Mouse (Mus musculus) heart, embryonic 11.5 days (tissue): ENCODE results near the gene Mlf2. TPM values are rescaled to one million over a fixed set of nuclear protein-coding genes. Genes with fewer than 3 reads are reported as not detected.
"Not testable (repeated sequence)": the region's sequence is repeated elsewhere in the genome, so short reads cannot be mapped to it uniquely, and the experiment has no call there.

ENCODE experiments used
- ATAC-seq: fragments of 200-750 bp; cut with Nextera tagmentation; replicated peaks from 2 replicates; pipeline ENCODE4 v1.8.0; 2017; ENCODE audit warnings: moderate library complexity; ENCODE audit not compliant: insufficient number of reproducible peaks, low FRiP score, low TSS enrichment
- H3K27ac ChIP-seq: fragments of 300-500 bp; sonication (generic); 2 replicates; pipeline ENCODE4 v1.5.1; 2014; ENCODE audit warnings: mild to moderate bottlenecking, low read depth, low read length
- H3K27me3 ChIP-seq: fragments of 300-500 bp; sonication (generic); 2 replicates; pipeline ENCODE4 v1.6.1; 2014; ENCODE audit warnings: mild to moderate bottlenecking, low read length, mixed read lengths; ENCODE audit not compliant: control insufficient read depth, insufficient read depth
- H3K36me3 ChIP-seq: fragments of 300-500 bp; sonication (generic); 2 replicates; pipeline ENCODE4 v1.6.1; 2014; ENCODE audit warnings: mild to moderate bottlenecking, low read length, moderate library complexity, mixed read lengths; ENCODE audit not compliant: control insufficient read depth, insufficient read depth
- H3K4me1 ChIP-seq: fragments of 300-500 bp; sonication (generic); 2 replicates; pipeline ENCODE4 v1.6.1; 2014; ENCODE audit warnings: low read length; ENCODE audit not compliant: control insufficient read depth, insufficient read depth
- H3K4me2 ChIP-seq: fragments of 300-500 bp; sonication (generic); 2 replicates; pipeline ENCODE4 v1.6.1; 2014; ENCODE audit warnings: mild to moderate bottlenecking, moderate library complexity
- H3K4me3 ChIP-seq: fragments of 300-500 bp; sonication (generic); 2 replicates; pipeline ENCODE4 v1.5.1; 2014; ENCODE audit warnings: low read depth, low read length
- H3K9ac ChIP-seq: fragments of 300-500 bp; sonication (generic); 2 replicates; pipeline ENCODE4 v1.6.1; 2014; ENCODE audit warnings: mild to moderate bottlenecking, low read depth, low read length, moderate library complexity
- H3K9me3 ChIP-seq: fragments of 300-500 bp; sonication (generic); replicated peaks from 2 replicates; pipeline ENCODE4 v1.6.1; 2016; ENCODE audit warnings: low read length; ENCODE audit not compliant: control insufficient read depth
- WGBS: fragments of 180-500 bp; shearing (Covaris S2); extraction: QIAGEN DNeasy Blood & Tissue Kit; methylation state at CpG from one replicate; pipeline ENCODE4 v1.1.7; 2014; ENCODE audit not compliant: insufficient replicate concordance; 5-methylcytosine and 5-hydroxymethylcytosine counted together
- polyA plus RNA-seq: library from polyadenylated mRNA; unstranded; fragments of >200 nt; fragmentation: Nextera tagmentation; extraction: Ambion mirVana; gene quantifications from 2 replicates; pipeline ENCODE4 v1.2.1, GENCODE M21; 2014

Gene Mlf2
- polyA plus RNA-seq, 1 experiment from 2014 or later: 326 TPM

GRCm38 (mm10) chr6:124894113-124894512 lies 37.1 kb upstream of the Mlf2 start:
- H3K4me2 ChIP-seq, H3K4me3 ChIP-seq, ATAC-seq, H3K4me1 ChIP-seq, H3K9ac ChIP-seq, H3K36me3 ChIP-seq, H3K27me3 ChIP-seq, H3K9me3 ChIP-seq, H3K27ac ChIP-seq: not testable (repeated sequence)
- 81% methylated on average over 2 of the region's 2 CpGs for whole genome bisulfite sequencing

DNA sequence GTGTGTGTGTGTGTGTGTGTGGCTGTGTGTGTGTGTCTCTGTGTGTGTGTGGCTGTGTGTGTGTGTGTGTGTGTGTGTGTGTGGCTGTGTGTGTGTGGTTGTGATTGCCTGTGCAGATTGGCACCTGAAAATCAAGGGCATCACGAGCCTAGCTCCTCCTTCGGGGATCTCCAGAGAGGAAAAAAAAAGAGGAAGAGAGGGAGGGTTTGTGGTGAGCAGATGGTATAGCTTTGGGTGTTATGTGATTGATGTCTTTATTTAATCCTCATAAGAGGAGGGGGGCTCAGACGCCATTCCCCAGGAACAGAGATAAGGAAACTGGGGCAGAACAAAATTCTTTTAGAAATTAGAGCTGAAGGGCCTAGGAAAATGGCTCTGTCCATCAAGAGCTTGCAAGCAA lies 32.8 kb upstream of the Mlf2 start:
- Histone ChIP-seq H3K4me3 (no peak overlapping the region), H3K27ac (no peak overlapping the region), H3K36me3 (no peaks in the 10 kb centered on the region; the same call in 1 of the 2 replicates), H3K4me1 (no peaks in the 10 kb centered on the region), H3K9ac (no peak overlapping the region), H3K27me3 (no peaks in the 10 kb centered on the region), H3K9me3 (no peaks in the 10 kb centered on the region), H3K4me2 (no peak overlapping the region)
- no peak for ATAC-seq
- WGBS: 35% methylated on average over 3 of the region's 3 CpGs

- H3K27me3 ChIP-seq: no peaks in the 10 kb centered on the region
- no peak overlapping the region for H3K4me3 ChIP-seq
- H3K4me1 ChIP-seq: peaks cover 10% of the 10 kb centered on the region; the same call in 1 of the 2 replicates
- H3K4me2 ChIP-seq: no peak overlapping the region
- H3K9ac ChIP-seq: no peak overlapping the region; the same call in 1 of the 2 replicates
- H3K9me3 ChIP-seq: no peaks in the 10 kb centered on the region
- H3K27ac ChIP-seq: no peak overlapping the region
- ATAC-seq: no peak
- WGBS: 68% methylated on average over 8 of the region's 8 CpGs
- no peaks in the 10 kb centered on the region; the same call in 1 of the 2 replicates for H3K36me3 ChIP-seq
Observed at GRCm38 (mm10) chr6:124900056-124900800, 31.0 kb upstream of the Mlf2 start.

GRCm38 (mm10) chr6:124900801-124901480 lies 30.2 kb upstream of the Mlf2 start:
- Histone ChIP-seq H3K4me1 (peaks cover 12% of the 10 kb centered on the region; the same call in 1 of the 2 replicates), H3K36me3 (no peaks in the 10 kb centered on the region; the same call in 1 of the 2 replicates), H3K4me3 (no peak overlapping the region), H3K9ac (peak overlapping the region; percentile 46; the same call in 1 of the 2 replicates), H3K4me2 (no peak overlapping the region), H3K27ac (no peak overlapping the region), H3K9me3 (no peaks in the 10 kb centered on the region), H3K27me3 (no peaks in the 10 kb centered on the region)
- ATAC-seq: no peak
- WGBS: 37% methylated on average over 10 of the region's 10 CpGs

DNA sequence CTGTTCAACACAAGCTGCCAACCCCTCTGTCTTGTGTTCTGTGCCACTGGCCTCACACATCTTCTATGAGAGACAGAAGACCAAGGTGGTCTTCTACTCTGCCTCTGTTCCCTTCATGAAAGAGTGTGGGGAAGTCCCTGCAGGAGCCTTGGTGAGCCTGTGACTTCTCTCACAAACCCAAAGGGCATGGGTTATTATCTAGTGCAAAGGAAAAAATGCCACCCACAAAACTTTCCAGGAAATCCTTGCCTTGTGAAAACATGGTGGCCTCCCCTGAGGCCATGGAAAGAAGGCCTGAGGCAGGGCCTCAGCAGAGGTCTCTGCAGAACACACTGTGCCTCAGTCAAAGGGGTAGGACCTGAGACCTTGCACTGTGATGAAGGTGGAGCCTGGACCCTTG lies 29.3 kb upstream of the Mlf2 start:
- ATAC-seq: no peak
- Histone ChIP-seq H3K9ac (no peak overlapping the region), H3K4me2 (no peak overlapping the region), H3K36me3 (no peaks in the 10 kb centered on the region; the same call in 1 of the 2 replicates), H3K27me3 (no peaks in the 10 kb centered on the region), H3K4me1 (peaks cover 12% of the 10 kb centered on the region; the same call in 1 of the 2 replicates), H3K4me3 (no peak overlapping the region), H3K27ac (no peak overlapping the region), H3K9me3 (no peaks in the 10 kb centered on the region)

- H3K27me3 ChIP-seq: peaks cover 5% of the 10 kb centered on the region
- H3K4me3 ChIP-seq: peak overlapping the region; percentile 53
- WGBS: under 1% methylated on average over 23 of the region's 23 CpGs
- ATAC-seq: peak; percentile 78
- H3K27ac ChIP-seq: peak overlapping the region; percentile 97
- H3K9ac ChIP-seq: peak overlapping the region; percentile 77
- H3K4me1 ChIP-seq: peaks cover 12% of the 10 kb centered on the region; the same call in 1 of the 2 replicates
- H3K9me3 ChIP-seq: no peaks in the 10 kb centered on the region
- peak overlapping the region; percentile 75 for H3K4me2 ChIP-seq
- H3K36me3 ChIP-seq: no peaks in the 10 kb centered on the region; the same call in 1 of the 2 replicates
Observed at GRCm38 (mm10) chr6:124903580-124904151, 27.5 kb upstream of the Mlf2 start.

DNA sequence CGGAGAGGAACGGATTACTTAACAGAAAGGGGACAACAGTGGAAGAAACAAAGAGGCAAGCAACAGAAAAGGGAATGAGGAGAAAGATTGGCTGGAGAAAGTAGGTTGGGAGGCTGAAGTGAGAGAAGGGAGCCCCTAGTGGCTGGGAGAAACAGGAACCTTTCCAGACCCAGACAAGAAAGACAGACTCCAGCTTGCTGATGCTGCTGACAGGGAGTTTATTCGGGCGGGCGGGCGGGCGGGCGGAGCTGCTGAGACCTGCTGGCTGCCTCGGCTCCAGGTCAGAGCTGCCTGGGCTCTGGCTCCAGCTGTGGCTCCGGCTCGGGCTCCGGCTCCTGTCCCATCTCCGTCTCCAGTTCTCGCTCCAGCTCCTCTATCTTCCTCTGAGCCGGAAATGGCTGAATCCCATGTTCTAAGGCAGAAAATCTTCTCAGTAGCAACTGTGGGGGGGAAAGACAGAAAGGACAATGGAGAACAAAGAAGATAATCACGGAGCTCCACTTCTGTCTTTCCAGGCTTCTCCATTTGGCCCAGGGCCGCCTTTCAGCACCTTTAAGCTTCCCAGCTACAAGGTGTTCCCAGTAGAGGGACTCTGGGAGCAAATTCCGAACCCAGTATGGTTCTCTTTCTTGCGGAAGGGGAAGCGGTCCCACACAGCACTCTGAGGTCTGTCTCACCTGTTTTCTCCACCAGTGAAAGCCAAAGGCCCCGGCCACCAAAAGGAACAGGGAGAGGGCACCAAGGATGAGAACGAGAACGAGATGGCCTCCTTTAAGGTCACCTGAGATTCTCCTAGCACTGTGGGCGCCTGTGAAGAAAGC lies 26.8 kb upstream of the Mlf2 start:
- WGBS: 8% methylated on average over 24 of the region's 24 CpGs
- Histone ChIP-seq H3K36me3 (no peaks in the 10 kb centered on the region), H3K4me1 (peaks cover 12% of the 10 kb centered on the region; the same call in 1 of the 2 replicates), H3K4me2 (peak overlapping the region; percentile 75), H3K4me3 (peak overlapping the region; percentile 53), H3K9me3 (no peaks in the 10 kb centered on the region), H3K9ac (peak overlapping the region; percentile 77), H3K27me3 (peaks cover 11% of the 10 kb centered on the region), H3K27ac (peak overlapping the region; percentile 97)
- ATAC-seq: peak; percentile 50; the same call in 1 of the 2 replicates
